Mouse (Mus musculus) 3134 (cell line): Measurements from ENCODE around the gene Fchsd2.

ENCODE experiments used
- DNase-seq: peaks from one replicate; pipeline ENCODE4 v3.0.0-alpha.2; 2011; ENCODE audit warnings: low spot score; ENCODE audit not compliant: insufficient read length; ENCODE audit errors: extremely low read depth

Fchsd2 gene

GRCm38 (mm10) chr7:101272466-101273160, 179.9 kb downstream of the Fchsd2 start:
- DNase-seq: no peak

- no peak for DNase-seq
Measured at GRCm38 (mm10) chr7:101282721-101283120, 190.1 kb downstream of the Fchsd2 start.

DNA sequence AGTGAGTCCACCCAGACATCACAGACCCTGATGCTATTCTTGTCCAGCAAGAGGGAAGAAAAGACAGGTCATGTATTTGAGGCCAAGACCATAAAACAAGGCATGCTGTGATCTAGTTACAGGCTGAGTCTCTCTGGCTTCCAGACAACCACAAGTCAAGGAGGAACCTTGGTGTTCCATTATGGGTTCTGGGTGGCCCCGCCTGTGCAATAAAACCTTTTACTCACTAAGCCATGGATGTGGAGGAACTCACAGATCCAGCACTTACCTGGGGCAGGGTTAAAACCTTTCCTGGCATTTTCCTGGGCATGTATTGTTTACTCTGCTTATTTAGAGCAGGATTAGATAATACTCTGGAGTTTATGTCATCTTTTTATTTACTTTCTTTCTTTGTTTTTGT, 191.8 kb downstream of the Fchsd2 start:
- no peak for DNase-seq

DNA sequence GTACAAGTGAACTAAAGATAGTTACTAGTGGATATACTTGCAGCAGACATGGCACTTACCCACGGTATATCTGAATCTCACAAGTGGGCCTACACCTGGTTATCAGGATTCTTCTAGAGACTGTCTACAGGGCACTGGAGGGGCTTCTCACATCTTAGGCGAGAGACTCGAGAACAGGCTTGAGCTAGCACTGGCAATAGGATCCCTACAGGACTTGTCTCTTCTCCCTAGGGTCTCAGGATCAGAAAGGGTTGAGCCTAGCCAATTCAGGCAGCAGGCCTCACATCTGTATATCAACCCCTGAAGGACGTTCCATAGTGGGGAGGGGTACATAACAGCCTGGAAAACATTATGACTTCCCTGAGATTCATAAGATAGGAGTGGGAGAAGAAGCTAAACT, 194.2 kb downstream of the Fchsd2 start:
- no peak for DNase-seq

GRCm38 (mm10) chr7:101287820-101288219, 195.2 kb downstream of the Fchsd2 start:
- no peak for DNase-seq

GRCm38 (mm10) chr7:101288436-101288835, 195.8 kb downstream of the Fchsd2 start:
- DNase-seq: peak; percentile 38

DNA sequence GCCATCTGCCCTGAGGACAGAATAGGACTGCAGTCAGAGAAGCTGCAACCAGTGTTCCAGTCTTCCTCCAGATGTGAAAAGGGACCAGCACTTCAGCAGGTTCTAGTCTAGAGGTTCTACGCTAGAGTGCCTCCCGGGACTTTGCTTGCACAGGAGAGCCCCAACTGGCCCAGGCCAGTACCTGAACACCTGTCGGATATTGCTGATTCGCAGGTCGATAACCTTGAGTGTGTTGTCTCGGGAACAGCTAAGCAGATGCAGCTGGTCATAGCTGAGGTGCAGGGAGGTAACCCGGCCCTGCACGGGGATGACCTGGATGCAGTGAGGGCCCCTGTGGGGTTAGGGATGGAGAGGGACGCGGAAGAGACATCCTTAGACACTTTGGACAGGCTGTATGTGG, 197.7 kb downstream of the Fchsd2 start:
- DNase-seq: no peak

DNA sequence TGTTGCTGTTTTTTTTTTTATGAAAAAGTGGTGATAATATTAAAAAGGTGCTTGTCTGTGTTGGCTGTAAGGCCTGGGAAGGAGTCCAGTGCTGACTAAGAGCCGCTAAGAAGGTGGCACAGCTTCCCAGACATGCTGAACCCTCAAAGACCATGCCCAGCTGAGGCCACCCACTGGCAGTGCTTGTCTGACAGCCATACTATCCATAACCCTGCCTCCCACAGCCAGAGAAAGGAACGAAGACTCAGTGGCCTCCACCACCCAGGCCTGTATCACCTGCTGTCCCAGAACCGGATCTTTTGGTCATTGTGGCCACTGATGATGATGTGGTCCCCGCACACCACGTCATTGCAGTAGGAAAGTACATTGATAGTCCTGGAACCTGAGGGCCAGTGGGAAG, 198.5 kb downstream of the Fchsd2 start:
- no peak for DNase-seq

DNA sequence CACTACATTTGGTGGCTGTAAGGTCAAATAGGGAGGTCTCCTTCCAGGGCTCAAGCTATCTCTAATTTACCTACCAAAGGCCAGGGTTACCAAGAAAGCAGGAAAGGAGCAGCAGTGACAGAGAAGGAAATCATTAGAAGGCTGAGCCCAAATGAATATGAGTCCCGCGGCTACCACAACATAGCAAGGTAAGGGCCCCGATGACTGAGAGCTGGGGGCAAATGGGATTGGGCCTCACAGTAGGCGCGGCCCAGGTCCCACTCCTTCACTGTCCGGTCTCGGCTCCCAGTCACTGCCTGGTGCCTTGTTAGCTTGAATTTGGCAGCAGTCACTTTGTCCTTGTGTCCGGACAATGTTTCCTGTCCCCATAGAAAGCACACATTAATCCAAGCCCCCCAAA, 199.0 kb downstream of the Fchsd2 start:
- no peak for DNase-seq

- DNase-seq: no peak
Measured at GRCm38 (mm10) chr7:101292086-101292485, 199.4 kb downstream of the Fchsd2 start.

GRCm38 (mm10) chr7:101292696-101293095, 200.0 kb downstream of the Fchsd2 start:
- no peak for DNase-seq

GRCm38 (mm10) chr7:101293138-101293537, 200.5 kb downstream of the Fchsd2 start:
- DNase-seq: no peak

GRCm38 (mm10) chr7:101293611-101294010, 200.9 kb downstream of the Fchsd2 start:
- no peak for DNase-seq

DNA sequence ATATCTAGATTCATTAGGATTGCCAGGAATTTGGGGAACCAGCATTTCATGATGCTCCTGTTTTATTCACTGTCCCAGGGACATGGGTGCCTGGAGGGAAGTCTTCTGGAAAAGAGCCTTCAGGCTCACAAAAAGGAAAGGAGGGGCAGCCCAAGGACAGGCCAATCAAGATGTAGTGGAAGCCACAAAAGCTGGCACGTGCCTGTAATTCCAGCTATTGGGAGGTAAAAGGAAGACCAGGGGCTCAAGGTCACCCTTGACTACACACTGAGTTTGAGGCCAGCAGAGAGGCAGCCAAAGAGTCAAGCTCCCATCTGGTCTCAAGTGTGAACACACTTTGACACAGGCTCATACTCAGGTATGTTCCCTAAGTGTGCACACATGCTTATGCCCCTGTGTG, 202.8 kb downstream of the Fchsd2 start:
- DNase-seq: no peak

DNA sequence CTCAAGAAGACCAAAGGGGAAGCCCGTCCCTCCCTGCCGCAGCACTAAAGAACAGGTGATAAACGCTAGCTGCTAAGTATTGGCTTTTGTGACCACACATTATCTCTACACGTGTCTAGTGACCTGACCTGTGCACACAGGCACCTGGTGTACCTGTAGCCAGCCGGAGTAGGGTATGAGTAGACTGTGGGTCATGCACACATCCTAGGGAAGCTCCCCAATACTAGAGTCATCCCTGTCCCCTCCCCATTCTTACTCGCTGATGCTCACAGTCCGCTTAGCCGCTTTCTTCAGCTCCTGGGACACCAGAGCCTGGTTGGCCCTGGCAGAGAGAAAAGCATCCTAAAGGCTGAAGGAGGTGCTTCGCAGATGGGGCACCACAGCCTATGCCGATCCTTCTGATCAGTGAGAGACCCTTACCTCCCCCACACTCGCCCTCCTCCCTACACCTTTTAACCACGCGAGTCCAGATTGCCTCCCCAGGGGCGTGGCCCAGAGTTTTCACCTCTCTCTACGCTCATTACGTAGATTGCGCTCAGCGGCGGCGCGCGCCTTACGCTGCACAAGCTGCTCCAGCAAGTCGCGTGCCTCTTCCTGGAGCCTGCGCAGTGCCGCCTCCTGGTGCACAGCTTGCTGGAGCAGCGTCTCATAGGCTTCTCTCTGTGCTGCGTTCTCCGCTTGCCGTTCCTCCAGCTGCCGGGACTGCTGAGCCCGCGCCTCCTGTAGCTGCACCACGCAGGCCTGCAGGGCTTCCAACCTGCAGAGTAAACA, 203.8 kb downstream of the Fchsd2 start:
- DNase-seq: no peak

DNA sequence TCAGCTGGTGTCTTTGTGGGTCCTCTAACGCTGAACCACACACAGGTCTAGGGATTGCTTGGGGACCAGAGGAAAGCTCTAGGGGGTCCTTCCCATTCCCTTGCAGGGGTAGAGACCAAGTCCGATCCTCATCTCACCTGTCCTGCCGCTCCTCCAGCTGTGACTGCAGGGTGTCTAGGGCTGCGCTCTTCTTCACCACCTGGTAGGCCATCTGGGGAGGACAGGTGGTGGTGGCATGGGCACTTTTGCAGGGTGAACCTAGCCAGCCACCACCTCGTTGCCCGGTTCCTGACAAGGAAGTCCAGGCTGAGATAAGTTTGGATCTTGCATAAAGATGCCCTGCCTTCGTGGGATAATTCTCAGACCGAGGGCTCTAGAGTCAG, 204.4 kb downstream of the Fchsd2 start:
- no peak for DNase-seq

- no peak for DNase-seq
Measured at GRCm38 (mm10) chr7:101298375-101298774, 205.7 kb downstream of the Fchsd2 start.

DNA sequence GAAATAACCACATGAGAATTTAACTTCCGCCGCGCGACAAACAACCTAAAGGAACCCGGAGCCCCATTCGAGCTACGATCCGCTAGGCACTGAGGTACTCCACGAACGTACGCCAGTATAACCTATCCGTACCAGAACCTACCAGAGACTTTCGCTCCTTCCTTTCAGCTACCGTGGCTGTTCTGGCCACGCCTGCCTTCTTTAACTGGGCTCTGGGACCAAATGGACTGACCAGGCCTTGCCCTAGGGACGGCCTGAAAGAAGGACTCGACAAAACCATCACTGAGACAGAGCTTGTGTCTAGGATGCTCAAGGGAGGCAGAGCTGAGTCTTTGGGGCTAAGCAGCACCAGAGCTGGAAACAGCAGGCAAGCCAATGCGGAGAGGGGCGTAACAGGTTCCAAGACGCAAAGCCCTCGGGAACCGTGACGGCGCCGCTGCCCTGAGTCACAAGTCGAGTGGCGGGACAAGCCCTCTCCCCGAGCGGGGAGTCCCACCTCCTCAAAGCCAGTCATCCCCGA, 208.8 kb downstream of the Fchsd2 start:
- DNase-seq: no peak

DNA sequence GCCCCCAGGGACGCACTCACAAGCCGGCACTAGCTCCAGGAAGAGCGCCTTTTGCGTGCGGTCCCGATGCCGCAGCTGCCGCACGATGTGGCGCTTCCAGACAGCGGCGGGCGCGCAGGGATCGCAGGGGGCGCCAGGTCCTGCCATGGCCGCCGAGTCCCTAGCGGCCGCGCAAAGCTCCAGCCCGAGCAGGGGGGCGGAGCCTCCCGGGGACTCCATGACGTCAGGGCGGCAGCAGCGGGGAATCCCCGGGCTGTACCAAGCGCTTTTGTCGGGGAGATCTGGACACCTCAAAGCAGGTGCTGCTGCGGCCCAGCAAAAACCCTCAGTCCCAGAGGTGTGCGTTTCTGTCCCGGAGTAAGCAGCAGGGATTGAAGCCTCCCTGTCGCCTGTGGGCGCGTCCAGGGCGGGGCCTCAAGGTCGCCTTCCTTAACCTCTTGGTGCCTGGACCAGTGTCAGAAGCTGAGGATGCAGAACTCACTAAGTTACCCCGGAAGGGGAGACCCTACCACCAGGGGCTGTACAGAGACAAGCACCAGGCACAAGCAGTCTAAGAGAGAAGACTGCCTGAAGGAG, 209.3 kb downstream of the Fchsd2 start, which contains the start of gene Atg16l2:
Gene Atg16l2 (minus strand): TSS at position 371 of the 576 bp plus-strand sequence.
- peak; percentile 97 for DNase-seq

DNA sequence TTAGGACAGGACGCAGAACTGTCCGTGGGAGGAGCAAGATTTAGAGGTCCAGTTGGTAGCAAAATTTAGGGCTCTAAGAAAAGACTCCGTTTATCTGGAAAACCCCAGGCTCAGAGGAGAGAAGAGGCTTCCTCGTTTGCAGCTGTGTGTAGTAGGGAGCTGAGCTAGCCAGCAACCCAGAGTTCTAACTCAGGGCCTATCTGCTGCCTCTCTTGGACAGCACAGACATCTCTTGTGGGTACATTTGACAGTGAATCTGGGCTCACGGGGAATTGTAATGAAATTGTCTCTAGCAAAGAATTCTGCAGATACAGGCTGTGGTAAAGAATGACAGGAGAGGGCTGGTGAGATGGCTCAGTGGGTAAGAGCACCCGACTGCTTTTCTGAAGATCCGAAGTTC, 210.0 kb downstream of the Fchsd2 start:
- no peak for DNase-seq

DNA sequence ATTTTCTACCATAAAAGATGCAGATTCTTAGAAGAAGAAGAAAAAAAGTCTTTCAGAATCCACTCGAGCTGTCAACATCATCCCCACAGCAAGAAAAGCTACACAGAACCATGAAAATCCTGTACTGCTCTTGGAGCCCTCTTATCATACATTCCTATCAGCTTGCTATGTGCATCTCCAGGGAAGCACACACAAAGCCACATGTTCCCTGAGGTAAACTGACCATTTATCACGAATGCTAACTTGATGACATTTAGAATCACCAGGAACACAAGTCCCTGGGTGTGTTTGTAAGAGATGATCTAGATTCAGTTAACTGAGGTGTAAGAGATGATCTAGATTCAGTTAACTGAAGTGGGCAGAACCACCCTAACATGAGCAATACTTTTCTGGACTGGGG, 214.2 kb downstream of the Fchsd2 start:
- no peak for DNase-seq

- no peak for DNase-seq
Measured at GRCm38 (mm10) chr7:101309985-101310326, 217.3 kb downstream of the Fchsd2 start.
